Mouse (Mus musculus) liver, postnatal 0 days (tissue): ENCODE results near the gene Carmil3.
A peak's percentile ranks its signal among the peaks of the same experiment; 100 is the strongest.

Experiments used
- CTCF ChIP-seq: sonication (generic); IDR thresholded peaks from 2 replicates; pipeline ENCODE4 v1.5.1; 2016; ENCODE audit warnings: antibody characterized with exemption, low read depth
- EP300 ChIP-seq: IDR thresholded peaks from 2 replicates; pipeline ENCODE4 v1.6.1; 2016; ENCODE audit warnings: antibody characterized with exemption, low read depth, mild to moderate bottlenecking

- peak; percentile 99 for TF ChIP-seq CTCF
- TF ChIP-seq EP300: no peak
These were observed 7.0 kb downstream of the Carmil3 start for GRCm38 (mm10) chr14:55497449-55497821.
